Mouse (Mus musculus) spleen, adult 12 weeks (tissue): Measurements from ENCODE around the gene Ryr3.

ENCODE experiments used
- DNase-seq: peaks from one replicate; pipeline ENCODE4 v3.0.0; 2022; ENCODE audit warnings: low spot score

The Ryr3 gene

GRCm38 (mm10) chr2:112653836-112654235 is 563.1 kb downstream of the Ryr3 start:
- no peak for DNase-seq

GRCm38 (mm10) chr2:112637206-112637605 is 579.7 kb downstream of the Ryr3 start:
- no peak for DNase-seq

GRCm38 (mm10) chr2:112632536-112632935 is 584.4 kb downstream of the Ryr3 start:
- no peak for DNase-seq

GRCm38 (mm10) chr2:112630669-112631068 is 586.2 kb downstream of the Ryr3 start:
- no peak for DNase-seq

- DNase-seq = no peak
Observed at GRCm38 (mm10) chr2:112625156-112625555, 591.7 kb downstream of the Ryr3 start.

GRCm38 (mm10) chr2:112617206-112617605 is 599.7 kb downstream of the Ryr3 start:
- no peak for DNase-seq

- DNase-seq = no peak
Observed at GRCm38 (mm10) chr2:112614375-112614774, 602.5 kb downstream of the Ryr3 start.

- no peak for DNase-seq
Observed at GRCm38 (mm10) chr2:112612628-112613027, 604.3 kb downstream of the Ryr3 start.

GRCm38 (mm10) chr2:112606536-112606935 is 610.4 kb downstream of the Ryr3 start:
- DNase-seq = no peak

- no peak for DNase-seq
Observed at GRCm38 (mm10) chr2:112602487-112602886, 614.4 kb downstream of the Ryr3 start.

- DNase-seq = no peak
Observed at GRCm38 (mm10) chr2:112600222-112600621, 616.7 kb downstream of the Ryr3 start.

- DNase-seq = no peak
Observed at GRCm38 (mm10) chr2:112597064-112597463, 619.8 kb downstream of the Ryr3 start.

GRCm38 (mm10) chr2:112596415-112596814 is 620.5 kb downstream of the Ryr3 start:
- no peak for DNase-seq

GRCm38 (mm10) chr2:112595807-112596206 is 621.1 kb downstream of the Ryr3 start:
- no peak for DNase-seq

GRCm38 (mm10) chr2:112593781-112594180 is 623.1 kb downstream of the Ryr3 start:
- no peak for DNase-seq

- no peak for DNase-seq
Observed at GRCm38 (mm10) chr2:112593322-112593721, 623.6 kb downstream of the Ryr3 start.

- no peak for DNase-seq
Observed at GRCm38 (mm10) chr2:112591451-112591871, 625.4 kb downstream of the Ryr3 start.

GRCm38 (mm10) chr2:112590985-112591384 is 625.9 kb downstream of the Ryr3 start:
- no peak for DNase-seq
